ENCODE assay signal across 28 mouse cellular contexts in genomic region chr4:130949821-130950384, GRCm38 (mm10). TPM values are rescaled to one million over a fixed set of nuclear protein-coding genes. Genes with fewer than 3 reads are reported as not detected.
"Had no signal": no experiment of that assay in that cellular context is flagged by ENCODE, and none has a peak within 500 bp of the region (broad histone marks: within the 10 kb centered on the region; RNA-seq: fewer than 3 reads in every experiment).

No protein-coding gene starts in this region.

- H3K9ac ChIP-seq: limb, embryonic 12.5 days; limb, embryonic 15.5 days; liver, embryonic 14.5 days; liver, postnatal 0 days; lung, embryonic 15.5 days; midbrain, embryonic 13.5 days; neural tube, embryonic 13.5 days had no signal

- H3K9me3 ChIP-seq: limb, embryonic 15.5 days; lung, embryonic 15.5 days; midbrain, embryonic 10.5 days; midbrain, embryonic 13.5 days; neural tube, embryonic 13.5 days had no signal

- DNase-seq: kidney, adult 2 months; kidney, postnatal 25 days; layer of hippocampus, postnatal 36 days; left cerebral cortex, postnatal 4 days; liver, postnatal 0 days; lung, postnatal 14 days; lung, postnatal 4 days; retina, postnatal 1 day; right cerebral cortex, postnatal 25 days; spleen, adult 18-20 months; thymus, postnatal 36 days had no signal

- H3K4me3 ChIP-seq: left cerebral cortex, adult 2 months; limb, embryonic 12.5 days; limb, embryonic 15.5 days; lung, embryonic 15.5 days; midbrain, embryonic 10.5 days; midbrain, embryonic 13.5 days; myocyte; neural tube, embryonic 13.5 days had no signal

- H3K4me2 ChIP-seq: limb, embryonic 12.5 days; limb, embryonic 15.5 days; liver, embryonic 11.5 days; lung, embryonic 15.5 days; midbrain, embryonic 13.5 days; neural tube, embryonic 13.5 days had no signal

- H3K27ac ChIP-seq: kidney, postnatal 0 days; left cerebral cortex, adult 2 months; limb, embryonic 12.5 days; limb, embryonic 15.5 days; liver, embryonic 14.5 days; lung, embryonic 15.5 days; midbrain, embryonic 10.5 days; midbrain, embryonic 13.5 days; neural tube, embryonic 13.5 days had no signal

- H3K36me3 ChIP-seq: limb, embryonic 12.5 days; limb, embryonic 15.5 days; lung, embryonic 15.5 days; midbrain, embryonic 10.5 days; midbrain, embryonic 13.5 days; neural tube, embryonic 13.5 days had no signal

- H3K4me1 ChIP-seq: lung, embryonic 15.5 days; midbrain, embryonic 13.5 days had no signal

- H3K27me3 ChIP-seq: lung, embryonic 15.5 days had no signal

- ATAC-seq: intestine, postnatal 0 days; liver, postnatal 0 days; midbrain, embryonic 13.5 days; midbrain, embryonic 16.5 days had no signal

RNA-seq across cellular contexts. Expression of gene Matn1, which starts 5.7 kb away (rescaled TPM):
- total RNA-seq: megakaryocyte progenitor cell, adult 5-6 weeks; monocyte, adult 5-6 weeks; neutrophil, adult 5-6 weeks had no signal
- polyA plus RNA-seq: intestine, postnatal 0 days; large intestine, adult 2 months; liver, postnatal 0 days; midbrain, embryonic 10.5 days; midbrain, embryonic 13.5 days; myocyte had no signal
